Comparison of ENCODE assay signal across 22 mouse cellular contexts in the genomic region with DNA sequence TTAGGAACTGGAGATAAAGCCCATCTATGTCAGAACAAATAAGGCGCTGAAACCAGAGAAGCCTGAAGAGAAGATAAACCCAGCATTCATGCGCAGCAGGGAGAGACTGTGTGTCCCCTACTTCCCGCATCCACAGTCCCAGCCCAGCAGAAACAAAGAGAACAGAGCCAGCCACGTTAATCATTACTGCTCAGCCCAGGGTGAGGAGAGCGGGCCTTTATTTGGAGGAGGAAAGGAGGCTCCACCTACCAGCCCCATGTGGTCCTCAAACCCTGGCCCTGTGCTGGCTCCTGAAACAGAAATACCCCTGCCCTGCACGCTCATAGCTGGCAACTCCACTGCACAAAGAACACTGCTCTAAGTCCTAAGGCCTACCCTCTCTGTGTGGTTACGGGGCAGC. TPM values are rescaled to one million over a fixed set of nuclear protein-coding genes. Genes with fewer than 3 reads are reported as not detected.
DNase-seq lines count a peak whose midpoint lies in the region; ATAC-seq and TF ChIP-seq lines count a peak whose summit lies in the region.
"Had no signal": no experiment of that assay in that cellular context is flagged by ENCODE, and none has a peak within 500 bp of the region (broad histone marks: within the 10 kb centered on the region; RNA-seq: fewer than 3 reads in every experiment).

No protein-coding gene starts in this region.

- H3K4me2 ChIP-seq in intestine, embryonic 14.5 days (ENCODE audit: low read length), result no peak overlapping the region
- H3K4me2 ChIP-seq in intestine, postnatal 0 days (replicated peaks; ENCODE audit: low read depth), result no peak overlapping the region
- H3K4me2 ChIP-seq in liver, postnatal 0 days (ENCODE audit: low read depth, low read length), result no peak overlapping the region
- H3K4me2 ChIP-seq: embryonic facial prominence, embryonic 12.5 days; limb, embryonic 12.5 days; midbrain, embryonic 11.5 days; neural tube, embryonic 13.5 days had no signal

- 51% methylated on average over 7 of the region's 7 CpGs for WGBS in intestine, embryonic 14.5 days
- 50% methylated on average over 7 of the region's 7 CpGs for WGBS in intestine, postnatal 0 days
- WGBS in liver, postnatal 0 days (ENCODE audit: insufficient replicate concordance), result 43% methylated on average over 7 of the region's 7 CpGs

- no peak overlapping the region for H3K4me3 ChIP-seq in intestine, embryonic 14.5 days (ENCODE audit: low read depth, low read length)
- no peak overlapping the region for H3K4me3 ChIP-seq in intestine, postnatal 0 days (ENCODE audit: low read depth, low read length)
- peak overlapping the region; percentile 59; the same call in 1 of the 2 replicates for H3K4me3 ChIP-seq in testis, adult 2 months (ENCODE audit: control insufficient read depth, low read depth, low read length)
- H3K4me3 ChIP-seq in liver, postnatal 0 days (ENCODE audit: low read depth, low read length), result no peak overlapping the region
- H3K4me3 ChIP-seq: embryonic facial prominence, embryonic 12.5 days; gastrocnemius, adult 2 months; left cerebral cortex, adult 2 months; limb, embryonic 12.5 days; neural tube, embryonic 13.5 days had no signal

- TF ChIP-seq CTCF in intestine, postnatal 0 days (IDR thresholded peaks at IDR 0.05; ENCODE audit: low read depth), result no peak
- TF ChIP-seq CTCF in testis, adult 2 months (IDR thresholded peaks at IDR 0.05; ENCODE audit: control insufficient read depth, insufficient read depth, insufficient replicate concordance, low read depth, low read length), result no peak
- TF ChIP-seq CTCF in liver, postnatal 0 days (IDR thresholded peaks at IDR 0.05; ENCODE audit: low read depth), result no peak

- peak; percentile 60; the same call in 1 of the 2 replicates for ATAC-seq in intestine, embryonic 14.5 days (replicated peaks; ENCODE audit: low FRiP score, low TSS enrichment, low read depth)
- no peak for ATAC-seq in intestine, postnatal 0 days
- ATAC-seq in liver, postnatal 0 days, result peak; percentile 44; the same call in 1 of the 2 replicates
- ATAC-seq: forebrain, postnatal 0 days had no signal

- H3K9me3 ChIP-seq in intestine, embryonic 14.5 days (ENCODE audit: control insufficient read depth, low read length), result no peaks in the 10 kb centered on the region
- no peaks in the 10 kb centered on the region for H3K9me3 ChIP-seq in intestine, postnatal 0 days (ENCODE audit: control insufficient read depth)
- H3K9me3 ChIP-seq in liver, postnatal 0 days (ENCODE audit: low read length), result no peaks in the 10 kb centered on the region
- H3K9me3 ChIP-seq: embryonic facial prominence, embryonic 12.5 days; limb, embryonic 12.5 days; neural tube, embryonic 13.5 days had no signal

- peaks cover 3% of the 10 kb centered on the region; the same call in 1 of the 2 replicates for H3K4me1 ChIP-seq in intestine, embryonic 14.5 days (replicated peaks; ENCODE audit: control insufficient read depth, insufficient read depth, low read length)
- 0 out of 2 replicates have a peak, but pooled peaks cover 9% of the 10 kb centered on the region for H3K4me1 ChIP-seq in intestine, postnatal 0 days (replicated peaks; ENCODE audit: control insufficient read depth, insufficient read depth, low read length)
- no peaks in the 10 kb centered on the region for H3K4me1 ChIP-seq in testis, adult 2 months (ENCODE audit: control insufficient read depth, insufficient read depth, low read length)
- peaks cover 19% of the 10 kb centered on the region for H3K4me1 ChIP-seq in liver, postnatal 0 days (ENCODE audit: insufficient read depth)
- H3K4me1 ChIP-seq: embryonic facial prominence, embryonic 12.5 days had no signal

- no peak overlapping the region for H3K9ac ChIP-seq in intestine, embryonic 14.5 days (ENCODE audit: low read length)
- H3K9ac ChIP-seq in intestine, postnatal 0 days (ENCODE audit: low read depth, low read length), result no peak overlapping the region
- no peak overlapping the region for H3K9ac ChIP-seq in liver, postnatal 0 days (replicated peaks)
- H3K9ac ChIP-seq: embryonic facial prominence, embryonic 12.5 days; forebrain, postnatal 0 days; limb, embryonic 12.5 days; neural tube, embryonic 13.5 days had no signal

- DNase-seq in intestine, embryonic 14.5 days (ENCODE audit: low spot score), result no peak
- DNase-seq in testis, postnatal 14 days (ENCODE audit: low spot score), result no peak
- no peak for DNase-seq in liver, postnatal 0 days
- no peak for DNase-seq in cerebellum, adult 8-10 months
- no peak for DNase-seq in yolk sac, embryonic 10.5 days (ENCODE audit: low spot score)
- DNase-seq: adrenal gland, postnatal 14 days; cerebellum, adult 2 months; forebrain, postnatal 0 days; gastrocnemius, adult 2 months; heart, adult 11 months; kidney, postnatal 14 days; right cerebral cortex, postnatal 25 days; thymus, adult 2 months had no signal

- H3K27me3 ChIP-seq in intestine, embryonic 14.5 days (replicated peaks; ENCODE audit: control insufficient read depth, insufficient read depth, low read length), result no peaks in the 10 kb centered on the region
- no peaks in the 10 kb centered on the region for H3K27me3 ChIP-seq in intestine, postnatal 0 days (replicated peaks; ENCODE audit: control insufficient read depth, insufficient read depth, low read length)
- H3K27me3 ChIP-seq in testis, adult 2 months (ENCODE audit: control insufficient read depth, insufficient read depth, low read length), result no peaks in the 10 kb centered on the region
- H3K27me3 ChIP-seq in liver, postnatal 0 days (ENCODE audit: insufficient read depth, low read length), result no peaks in the 10 kb centered on the region
- H3K27me3 ChIP-seq: embryonic facial prominence, embryonic 12.5 days; neural tube, embryonic 13.5 days had no signal

- no peak for TF ChIP-seq EP300 in liver, postnatal 0 days (IDR thresholded peaks at IDR 0.05; ENCODE audit: low read depth)

- peak overlapping the region; percentile 45; the same call in 1 of the 2 replicates for H3K27ac ChIP-seq in intestine, embryonic 14.5 days (ENCODE audit: low read depth)
- no peak overlapping the region for H3K27ac ChIP-seq in intestine, postnatal 0 days (ENCODE audit: low read depth, low read length)
- no peak overlapping the region for H3K27ac ChIP-seq in testis, adult 2 months (ENCODE audit: control insufficient read depth, insufficient read depth, low read depth, low read length)
- no peak overlapping the region for H3K27ac ChIP-seq in liver, postnatal 0 days (ENCODE audit: low read depth)
- H3K27ac ChIP-seq: embryonic facial prominence, embryonic 12.5 days; gastrocnemius, adult 2 months; hindbrain, postnatal 0 days; left cerebral cortex, adult 2 months; limb, embryonic 12.5 days; neural tube, embryonic 13.5 days had no signal

- TF ChIP-seq POLR2A in testis, adult 2 months (IDR thresholded peaks at IDR 0.05; ENCODE audit: control insufficient read depth, low read depth, low read length), result no peak

- H3K36me3 ChIP-seq in intestine, embryonic 14.5 days (ENCODE audit: control insufficient read depth, insufficient read depth, low read length), result no peaks in the 10 kb centered on the region
- H3K36me3 ChIP-seq in intestine, postnatal 0 days (ENCODE audit: control insufficient read depth, insufficient read depth), result no peaks in the 10 kb centered on the region
- H3K36me3 ChIP-seq in testis, adult 2 months (ENCODE audit: control insufficient read depth, insufficient read depth, low read length), result no peaks in the 10 kb centered on the region
- no peaks in the 10 kb centered on the region for H3K36me3 ChIP-seq in liver, postnatal 0 days (replicated peaks; ENCODE audit: insufficient read depth, low read length)
- H3K36me3 ChIP-seq: embryonic facial prominence, embryonic 12.5 days; limb, embryonic 12.5 days; neural tube, embryonic 13.5 days had no signal

RNA-seq across cellular contexts. Expression of gene Gm5294, which starts 45.0 kb away (rescaled TPM):
- polyA plus RNA-seq in intestine, embryonic 14.5 days (2014; fragmentation: Nextera tagmentation; extraction: Ambion mirVana), result not detected in 2 replicates
- polyA plus RNA-seq in intestine, postnatal 0 days (2015; fragmentation: Nextera tagmentation; extraction: Ambion mirVana), result not detected in 2 replicates
- 2.3 and 4.2 TPM in 2 replicates for polyA plus RNA-seq in testis, adult 2 months (2012; rRNA removed)
- not detected in 2 replicates for polyA plus RNA-seq in liver, postnatal 0 days (2015; fragmentation: Nextera tagmentation; extraction: Ambion mirVana)
- polyA plus RNA-seq: C2C12; cerebellum, adult 2 months; forebrain, postnatal 0 days; limb, embryonic 12.5 days; midbrain, embryonic 11.5 days; neural tube, embryonic 13.5 days had no signal
